Mouse (Mus musculus): Measurements from ENCODE around the gene Nfia.

GRCm38 (mm10) chr4:98166379-98166778, 393.8 kb downstream of the Nfia start:
- TF ChIP-seq CTCF (IDR thresholded peaks at IDR 0.05; ENCODE audit: low read depth) = no peak
- no peak for TF ChIP-seq EP300 (IDR thresholded peaks at IDR 0.05; ENCODE audit: low read depth)
